Mouse (Mus musculus) megakaryocyte, embryonic 14.5 days (primary cell): Measurements from ENCODE around the gene Lrp4.

ENCODE experiments used
- FLI1 ChIP-seq: IDR thresholded peaks from 2 replicates; pipeline ENCODE4 v1.6.1; 2012; ENCODE audit warnings: low read length, inconsistent platforms, mixed read lengths
- GATA1 ChIP-seq: IDR thresholded peaks from 3 replicates; pipeline ENCODE4 v1.6.1; 2012; ENCODE audit warnings: mixed read lengths, low read length, inconsistent platforms, borderline replicate concordance

GRCm38 (mm10) chr2:91467613-91468012, 10.3 kb downstream of the Lrp4 start:
- TF ChIP-seq GATA1 (no peak), FLI1 (no peak)
